ENCODE assay signal across 25 mouse cellular contexts in the genomic region with DNA sequence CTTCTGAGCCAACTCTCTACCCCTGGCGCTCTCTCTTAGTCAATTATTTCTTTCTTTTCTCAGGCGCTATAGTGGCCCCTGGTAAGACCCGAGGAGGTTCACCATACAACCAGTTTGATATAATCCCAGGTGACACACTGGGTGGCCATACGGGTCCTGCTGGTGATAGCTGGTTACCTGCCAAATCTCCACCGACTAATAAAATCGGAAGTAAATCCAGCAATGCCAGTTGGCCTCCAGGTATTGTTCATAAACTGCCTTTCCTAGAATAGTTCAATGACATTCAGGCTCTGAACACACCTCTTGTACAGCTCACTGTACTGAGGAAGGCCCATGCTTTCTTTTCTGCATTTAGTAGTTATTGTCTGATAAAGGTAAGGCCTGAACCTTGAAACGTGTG. TPM values are rescaled to one million over a fixed set of nuclear protein-coding genes. Genes with fewer than 3 reads are reported as not detected.
DNase-seq lines count a peak whose midpoint lies in the region; ATAC-seq and TF ChIP-seq lines count a peak whose summit lies in the region.
"Had no signal": no experiment of that assay in that cellular context is flagged by ENCODE, and none has a peak within 500 bp of the region (broad histone marks: within the 10 kb centered on the region; RNA-seq: fewer than 3 reads in every experiment).

No protein-coding gene starts in this region.

- peaks cover 56% of the 10 kb centered on the region for H3K36me3 ChIP-seq in liver, embryonic 11.5 days (ENCODE audit: control insufficient read depth, insufficient read depth, low read length)
- peaks cover 100% of the 10 kb centered on the region for H3K36me3 ChIP-seq in forebrain, embryonic 10.5 days (replicated peaks)

- WGBS in liver, embryonic 11.5 days = 92% methylated on average over 7 of the region's 7 CpGs
- 93% methylated on average over 7 of the region's 7 CpGs for WGBS in forebrain, embryonic 10.5 days

- H3K4me2 ChIP-seq in liver, embryonic 11.5 days = no peak overlapping the region
- H3K4me2 ChIP-seq: hindbrain, embryonic 13.5 days; limb, embryonic 15.5 days; lung, embryonic 14.5 days; midbrain, embryonic 11.5 days had no signal

- peak; percentile 45 for DNase-seq in cerebellum, adult 18-20 months
- DNase-seq in cerebellum, postnatal 10 days = no peak
- DNase-seq in kidney, adult 9 months = peak; percentile 10
- DNase-seq in kidney, adult 18-20 months = no peak
- DNase-seq in cerebellum, adult 8-10 months = peak; percentile 25
- no peak for DNase-seq in liver, embryonic 11.5 days (ENCODE audit: low spot score)
- no peak for DNase-seq in forebrain, embryonic 10.5 days (ENCODE audit: extremely low spot score, low spot score)
- DNase-seq: adrenal gland, postnatal 25 days; gastrocnemius, adult 2 months; gastrocnemius, postnatal 36 days; heart, postnatal 4 days; layer of hippocampus, postnatal 36 days; lung, embryonic 14.5 days; lung, postnatal 36 days; right cerebral cortex, postnatal 25 days; thymus, postnatal 14 days had no signal

- H3K9ac ChIP-seq in liver, embryonic 11.5 days (ENCODE audit: low read depth, low read length) = no peak overlapping the region
- H3K9ac ChIP-seq: hindbrain, embryonic 13.5 days; limb, embryonic 15.5 days; liver, embryonic 14.5 days; lung, embryonic 14.5 days had no signal

- H3K4me3 ChIP-seq in embryonic fibroblast, embryonic 13.5 days (ENCODE audit: insufficient read depth, low read length) = no peak overlapping the region
- no peak overlapping the region for H3K4me3 ChIP-seq in liver, embryonic 11.5 days (ENCODE audit: low read depth, low read length)
- no peak overlapping the region for H3K4me3 ChIP-seq in forebrain, embryonic 10.5 days
- H3K4me3 ChIP-seq: gastrocnemius, adult 2 months; hindbrain, embryonic 13.5 days; limb, embryonic 10.5 days; limb, embryonic 15.5 days had no signal

- TF ChIP-seq POLR2A in embryonic fibroblast, embryonic 13.5 days (IDR thresholded peaks at IDR 0.05; ENCODE audit: low read depth, low read length) = no peak

- H3K4me1 ChIP-seq in embryonic fibroblast, embryonic 13.5 days (ENCODE audit: control insufficient read depth, insufficient read depth, low read length) = no peaks in the 10 kb centered on the region; the same call in 1 of the 2 replicates
- H3K4me1 ChIP-seq in liver, embryonic 11.5 days (replicated peaks; ENCODE audit: control insufficient read depth, insufficient read depth, low read length) = peaks cover 8% of the 10 kb centered on the region
- H3K4me1 ChIP-seq in forebrain, embryonic 10.5 days = no peaks in the 10 kb centered on the region
- H3K4me1 ChIP-seq: hindbrain, embryonic 13.5 days; limb, embryonic 10.5 days; limb, embryonic 15.5 days had no signal

- H3K27ac ChIP-seq in embryonic fibroblast, embryonic 13.5 days (ENCODE audit: insufficient read depth, low read length) = peak overlapping the region; percentile 88
- H3K27ac ChIP-seq in liver, embryonic 11.5 days (ENCODE audit: low read depth, low read length) = no peak overlapping the region
- no peak overlapping the region for H3K27ac ChIP-seq in forebrain, embryonic 10.5 days
- H3K27ac ChIP-seq: gastrocnemius, adult 2 months; hindbrain, embryonic 13.5 days; limb, embryonic 10.5 days; limb, embryonic 15.5 days; liver, embryonic 14.5 days had no signal

- no peaks in the 10 kb centered on the region for H3K27me3 ChIP-seq in liver, embryonic 11.5 days (replicated peaks; ENCODE audit: control insufficient read depth, insufficient read depth, low read length)
- H3K27me3 ChIP-seq in forebrain, embryonic 10.5 days (ENCODE audit: poor library complexity, severe bottlenecking) = no peaks in the 10 kb centered on the region
- H3K27me3 ChIP-seq: hindbrain, embryonic 13.5 days; limb, embryonic 15.5 days had no signal

- no peak for TF ChIP-seq CTCF in embryonic fibroblast, embryonic 13.5 days (IDR thresholded peaks at IDR 0.05; ENCODE audit: borderline replicate concordance, insufficient read depth, low read length)

- ATAC-seq in liver, embryonic 11.5 days (replicated peaks; ENCODE audit: low FRiP score) = no peak
- ATAC-seq: forebrain, embryonic 16.5 days; intestine, embryonic 16.5 days; midbrain, embryonic 16.5 days had no signal

- H3K9me3 ChIP-seq in liver, embryonic 11.5 days (ENCODE audit: control insufficient read depth, low read length) = no peaks in the 10 kb centered on the region
- no peaks in the 10 kb centered on the region for H3K9me3 ChIP-seq in forebrain, embryonic 10.5 days
- H3K9me3 ChIP-seq: hindbrain, embryonic 13.5 days; limb, embryonic 10.5 days; limb, embryonic 15.5 days had no signal

RNA-seq across cellular contexts. Expression of a gene that starts 31.7 kb away (rescaled TPM):
- 46.7 and 51.6 TPM in 2 replicates for polyA plus RNA-seq in embryonic fibroblast, embryonic 13.5 days (2011; ENCODE audit: insufficient read length, low read depth, missing spikeins)
- polyA plus RNA-seq in liver, embryonic 11.5 days (2014; fragmentation: Nextera tagmentation; extraction: Ambion mirVana) = 256 and 262 TPM in 2 replicates
- polyA plus RNA-seq in forebrain, embryonic 10.5 days (2016; fragmentation: Nextera tagmentation; extraction: Ambion mirVana) = 236 and 244 TPM in 2 replicates

Comparison
In these comparisons a context has a peak if more than half of its experiments do, and no peak if none do; other contexts are left out.
1. DNase-seq: peak in cerebellum, adult 18-20 months (2 of 2), kidney, adult 9 months (single experiment) and cerebellum, adult 8-10 months (single experiment); none in cerebellum, postnatal 10 days (0 of 2), kidney, adult 18-20 months (single experiment), liver, embryonic 11.5 days (single experiment) and forebrain, embryonic 10.5 days (single experiment).